Mouse (Mus musculus) midbrain, embryonic 16.5 days (tissue): ENCODE results near the gene Kif24. TPM values are rescaled to one million over a fixed set of nuclear protein-coding genes. Genes with fewer than 3 reads are reported as not detected.

Experiments used
- ATAC-seq: fragments of 200-750 bp; cut with Nextera tagmentation; 2 replicates; pipeline ENCODE4 v1.8.0; 2017; ENCODE audit warnings: moderate TSS enrichment
- H3K27ac ChIP-seq: fragments of 300-500 bp; sonication (generic); 2 replicates; pipeline ENCODE4 v1.5.1; 2014; ENCODE audit warnings: mild to moderate bottlenecking, low read length, mixed read lengths
- H3K27me3 ChIP-seq: fragments of 300-500 bp; sonication (generic); 2 replicates; pipeline ENCODE4 v1.6.1; 2014; ENCODE audit warnings: low read depth, low read length, mixed read lengths; ENCODE audit not compliant: control insufficient read depth, insufficient read depth
- H3K36me3 ChIP-seq: fragments of 300-500 bp; sonication (generic); 2 replicates; pipeline ENCODE4 v1.6.1; 2014; ENCODE audit warnings: mild to moderate bottlenecking, low read length, moderate library complexity, mixed read lengths; ENCODE audit not compliant: control insufficient read depth, insufficient read depth
- H3K4me1 ChIP-seq: fragments of 300-500 bp; sonication (generic); 2 replicates; pipeline ENCODE4 v1.6.1; 2014; ENCODE audit warnings: mild to moderate bottlenecking, low read length, mixed read lengths; ENCODE audit not compliant: control insufficient read depth, insufficient read depth
- H3K4me2 ChIP-seq: fragments of 300-500 bp; sonication (generic); 2 replicates; pipeline ENCODE4 v1.6.1; 2014; ENCODE audit warnings: mild to moderate bottlenecking, low read length, mixed read lengths
- H3K4me3 ChIP-seq: fragments of 300-500 bp; sonication (generic); 2 replicates; pipeline ENCODE4 v1.5.1; 2014; ENCODE audit warnings: low read depth, mild to moderate bottlenecking, low read length, moderate library complexity, mixed read lengths
- H3K9ac ChIP-seq: fragments of 300-500 bp; sonication (generic); 2 replicates; pipeline ENCODE4 v1.6.1; 2014; ENCODE audit warnings: low read depth, low read length, mixed read lengths
- H3K9me3 ChIP-seq: fragments of 300-500 bp; sonication (generic); replicated peaks from 2 replicates; pipeline ENCODE4 v1.6.1; 2014; ENCODE audit warnings: mild to moderate bottlenecking, low read length, mixed read lengths; ENCODE audit not compliant: control insufficient read depth, poor library complexity, severe bottlenecking
- WGBS: fragments of 180-500 bp; shearing (Covaris S2); extraction: QIAGEN DNeasy Blood & Tissue Kit; methylation state at CpG from one replicate; pipeline ENCODE4 v1.1.7; 2014; 5-methylcytosine and 5-hydroxymethylcytosine counted together
- polyA plus RNA-seq: library from polyadenylated mRNA; unstranded; fragments of >200 nt; fragmentation: Nextera tagmentation; extraction: Ambion mirVana; gene quantifications from 2 replicates; pipeline ENCODE4 v1.2.1, GENCODE M21; 2015

The Kif24 gene
- polyA plus RNA-seq, 1 experiment from 2014 or later = 2.5 TPM

- 93% methylated on average over 5 of the region's 5 CpGs for WGBS
- H3K27ac ChIP-seq = no peak overlapping the region
- H3K36me3 ChIP-seq = no peaks in the 10 kb centered on the region
- no peak for ATAC-seq
- H3K27me3 ChIP-seq = no peaks in the 10 kb centered on the region
- no peak overlapping the region for H3K9ac ChIP-seq
- no peaks in the 10 kb centered on the region for H3K9me3 ChIP-seq
- no peak overlapping the region for H3K4me3 ChIP-seq
- no peaks in the 10 kb centered on the region for H3K4me1 ChIP-seq
- H3K4me2 ChIP-seq = no peak overlapping the region
Observed at GRCm38 (mm10) chr4:41401573-41401972, 63.1 kb downstream of the Kif24 start.

GRCm38 (mm10) chr4:41401167-41401566, 63.5 kb downstream of the Kif24 start:
- ATAC-seq = no peak
- H3K4me3 ChIP-seq = no peak overlapping the region
- H3K27ac ChIP-seq = no peak overlapping the region
- H3K9ac ChIP-seq = no peak overlapping the region
- no peaks in the 10 kb centered on the region for H3K9me3 ChIP-seq
- H3K27me3 ChIP-seq = no peaks in the 10 kb centered on the region
- no peaks in the 10 kb centered on the region for H3K36me3 ChIP-seq
- H3K4me2 ChIP-seq = no peak overlapping the region
- H3K4me1 ChIP-seq = no peaks in the 10 kb centered on the region

- WGBS = 83% methylated on average over 5 of the region's 5 CpGs
- no peaks in the 10 kb centered on the region for H3K27me3 ChIP-seq
Observed at GRCm38 (mm10) chr4:41399904-41400303, 64.8 kb downstream of the Kif24 start.

GRCm38 (mm10) chr4:41398353-41398752, 66.3 kb downstream of the Kif24 start:
- Histone ChIP-seq H3K9ac (no peak overlapping the region), H3K4me3 (no peak overlapping the region), H3K27ac (no peak overlapping the region), H3K9me3 (no peaks in the 10 kb centered on the region), H3K36me3 (0 out of 2 replicates have a peak, but pooled peaks cover 3% of the 10 kb centered on the region), H3K4me2 (no peak overlapping the region), H3K27me3 (no peaks in the 10 kb centered on the region), H3K4me1 (no peaks in the 10 kb centered on the region)
- WGBS = 82% methylated on average over 6 of the region's 6 CpGs
- ATAC-seq = no peak

More at GRCm38 (mm10) chr4:41399904-41400303, 64.8 kb downstream of the Kif24 start:
- no peaks in the 10 kb centered on the region for H3K4me1 ChIP-seq
- H3K4me3 ChIP-seq = no peak overlapping the region
- H3K9ac ChIP-seq = no peak overlapping the region
- 0 out of 2 replicates have a peak, but pooled peaks cover under 1% of the 10 kb centered on the region for H3K36me3 ChIP-seq
- H3K4me2 ChIP-seq = no peak overlapping the region
- no peak for ATAC-seq
- H3K27ac ChIP-seq = no peak overlapping the region
- H3K9me3 ChIP-seq = no peaks in the 10 kb centered on the region

- no peaks in the 10 kb centered on the region for H3K27me3 ChIP-seq
- whole genome bisulfite sequencing = 77% methylated on average over 9 of the region's 9 CpGs
Observed at GRCm38 (mm10) chr4:41394651-41395050, 70.0 kb downstream of the Kif24 start.

GRCm38 (mm10) chr4:41391015-41391414, 73.7 kb downstream of the Kif24 start:
- WGBS = 88% methylated on average over 2 of the region's 2 CpGs
- Histone ChIP-seq H3K4me2 (no peak overlapping the region), H3K36me3 (peaks cover 19% of the 10 kb centered on the region), H3K9ac (no peak overlapping the region), H3K9me3 (no peaks in the 10 kb centered on the region), H3K27me3 (no peaks in the 10 kb centered on the region), H3K4me1 (no peaks in the 10 kb centered on the region), H3K27ac (no peak overlapping the region), H3K4me3 (no peak overlapping the region)
- no peak for ATAC-seq

More at GRCm38 (mm10) chr4:41394651-41395050, 70.0 kb downstream of the Kif24 start:
- no peaks in the 10 kb centered on the region for H3K9me3 ChIP-seq
- no peak overlapping the region for H3K9ac ChIP-seq
- H3K4me2 ChIP-seq = no peak overlapping the region
- no peak overlapping the region for H3K4me3 ChIP-seq
- H3K4me1 ChIP-seq = no peaks in the 10 kb centered on the region
- ATAC-seq = no peak
- H3K27ac ChIP-seq = no peak overlapping the region
- peaks cover 8% of the 10 kb centered on the region; the same call in 1 of the 2 replicates for H3K36me3 ChIP-seq

GRCm38 (mm10) chr4:41390122-41390521, 74.6 kb downstream of the Kif24 start:
- Histone ChIP-seq H3K4me3 (no peak overlapping the region), H3K27ac (no peak overlapping the region), H3K4me1 (no peaks in the 10 kb centered on the region), H3K9me3 (no peaks in the 10 kb centered on the region), H3K9ac (no peak overlapping the region), H3K27me3 (no peaks in the 10 kb centered on the region), H3K36me3 (peaks cover 19% of the 10 kb centered on the region), H3K4me2 (no peak overlapping the region)
- no peak for ATAC-seq
- WGBS = 23% methylated on average over 3 of the region's 3 CpGs

- Histone ChIP-seq H3K27ac (no peak overlapping the region), H3K4me3 (no peak overlapping the region), H3K9me3 (no peaks in the 10 kb centered on the region), H3K4me2 (no peak overlapping the region), H3K27me3 (no peaks in the 10 kb centered on the region), H3K36me3 (peaks cover 16% of the 10 kb centered on the region), H3K4me1 (no peaks in the 10 kb centered on the region), H3K9ac (no peak overlapping the region)
- WGBS = 91% methylated on average over 5 of the region's 5 CpGs
- no peak for ATAC-seq
Observed at GRCm38 (mm10) chr4:41389240-41389639, 75.4 kb downstream of the Kif24 start.

GRCm38 (mm10) chr4:41388616-41389015, 76.1 kb downstream of the Kif24 start:
- Histone ChIP-seq H3K27ac (no peak overlapping the region), H3K27me3 (no peaks in the 10 kb centered on the region), H3K4me1 (no peaks in the 10 kb centered on the region), H3K36me3 (peaks cover 16% of the 10 kb centered on the region), H3K9me3 (no peaks in the 10 kb centered on the region), H3K4me2 (no peak overlapping the region), H3K4me3 (no peak overlapping the region), H3K9ac (no peak overlapping the region)
- ATAC-seq = no peak
- 79% methylated on average over 5 of the region's 5 CpGs for WGBS
